Mouse (Mus musculus): ENCODE measurements at regions not wholly inside any gene's neighbourhood (a gene's known extent, or its start where the extent isn't known, plus 50 kb on each side); places are given as distances from the start of the nearest gene placed in this dataset.
A peak's percentile ranks its signal among the peaks of the same experiment; 100 is the strongest.

GRCm38 (mm10) chr15:57542630-57543029 lies 65.2 kb upstream of the Slc22a22 start:
- DNase-seq = peak; percentile 9 to 21

- DNase-seq = no peak
Observed at GRCm38 (mm10) chr15:57535514-57535913, 58.1 kb upstream of the Slc22a22 start.
